Mouse (Mus musculus) brain, embryonic 14.5 days (tissue): ENCODE data around the gene Pla2g4f. TPM values are rescaled to one million over a fixed set of nuclear protein-coding genes. Genes with fewer than 3 reads are reported as not detected.

Experiments used
- DNase-seq: peaks from one replicate; pipeline ENCODE4 v3.0.0-alpha.2; 2011; ENCODE audit warnings: low read depth
- CTCF ChIP-seq: fragments of 200-500 bp; IDR thresholded peaks from 2 replicates; pipeline ENCODE4 v1.5.1; 2012; ENCODE audit warnings: inconsistent platforms, mild to moderate bottlenecking, moderate library complexity, borderline replicate concordance; ENCODE audit not compliant: insufficient read depth, insufficient read length; ENCODE audit errors: extremely low read depth
- POLR2A ChIP-seq: fragments of 200-500 bp; IDR thresholded peaks from 2 replicates; pipeline ENCODE4 v1.6.1; 2012; ENCODE audit warnings: mild to moderate bottlenecking, inconsistent platforms, borderline replicate concordance; ENCODE audit not compliant: poor library complexity, insufficient read depth, insufficient read length, severe bottlenecking; ENCODE audit errors: extremely low read depth
- polyA plus RNA-seq: library from polyadenylated mRNA; depleted of rRNA; stranded (reverse); fragments of >200 nt; gene quantifications from 2 replicates; pipeline ENCODE4 v1.2.3, GENCODE M21; 2012; rRNA removed

Pla2g4f gene
- 0.07 and 0.38 TPM in 2 replicates for polyA plus RNA-seq

GRCm38 (mm10) chr2:120313976-120314375, at the start of gene Pla2g4f:
Gene Pla2g4f (minus strand): TSS chr2:120314165.
- no peak for DNase-seq
- TF ChIP-seq CTCF (no peak), POLR2A (no peak)

GRCm38 (mm10) chr2:120360425-120360824, 46.5 kb upstream of the Pla2g4f start:
- no peak for TF ChIP-seq CTCF
- TF ChIP-seq POLR2A: no peak
- no peak for DNase-seq

- DNase-seq: peak; percentile 96
- TF ChIP-seq POLR2A: peak; percentile 60; the same call in 1 of the 2 replicates
- TF ChIP-seq CTCF: no peak
These were observed 39.0 kb upstream of the Pla2g4f start, which contains the start of gene Vps39 for GRCm38 (mm10) chr2:120352682-120353646. Gene Vps39 (minus strand): TSS chr2:120353137.

- TF ChIP-seq CTCF: no peak
- TF ChIP-seq POLR2A: no peak
- no peak for DNase-seq
These were observed 37.4 kb upstream of the Pla2g4f start for GRCm38 (mm10) chr2:120351321-120351720.

GRCm38 (mm10) chr2:120348120-120348519, 34.2 kb upstream of the Pla2g4f start:
- TF ChIP-seq CTCF: no peak
- no peak for TF ChIP-seq POLR2A
- no peak for DNase-seq

GRCm38 (mm10) chr2:120341741-120342140, 27.8 kb upstream of the Pla2g4f start:
- TF ChIP-seq CTCF (no peak), POLR2A (no peak)
- DNase-seq: no peak

GRCm38 (mm10) chr2:120337886-120338285, 23.9 kb upstream of the Pla2g4f start:
- DNase-seq: peak; percentile 7
- TF ChIP-seq CTCF (no peak), POLR2A (no peak)

- no peak for DNase-seq
- TF ChIP-seq POLR2A (no peak), CTCF (no peak)
These were observed 17.6 kb upstream of the Pla2g4f start for GRCm38 (mm10) chr2:120331575-120331974.

- no peak for DNase-seq
- TF ChIP-seq CTCF: no peak
- TF ChIP-seq POLR2A: no peak
These were observed 1.1 kb upstream of the Pla2g4f start for GRCm38 (mm10) chr2:120315077-120315476.

- TF ChIP-seq CTCF (no peak), POLR2A (no peak)
- no peak for DNase-seq
These were observed 522 bp upstream of the Pla2g4f start for GRCm38 (mm10) chr2:120314487-120314886.

GRCm38 (mm10) chr2:120312276-120312825, 1.6 kb downstream of the Pla2g4f start:
- TF ChIP-seq CTCF (no peak), POLR2A (no peak)
- DNase-seq: no peak
